Mouse (Mus musculus) gastrocnemius, postnatal 10 days (tissue): ENCODE data around the gene Calm1. TPM values are rescaled to one million over a fixed set of nuclear protein-coding genes. Genes with fewer than 3 reads are reported as not detected.
"Not testable (repeated sequence)": the region's sequence is repeated elsewhere in the genome, so short reads cannot be mapped to it uniquely, and the experiment has no call there.

Experiments used
- DNase-seq: peaks from one replicate; pipeline ENCODE4 v3.0.0; 2021; ENCODE audit warnings: mixed read lengths
- total RNA-seq, 2 experiments: library from RNA; stranded (reverse); gene quantifications; 2 replicates each; pipeline ENCODE4 v1.2.3; 2021

Calm1 gene
- total RNA-seq, 2 experiments from 2014 or later: 360 to 362 TPM

DNA sequence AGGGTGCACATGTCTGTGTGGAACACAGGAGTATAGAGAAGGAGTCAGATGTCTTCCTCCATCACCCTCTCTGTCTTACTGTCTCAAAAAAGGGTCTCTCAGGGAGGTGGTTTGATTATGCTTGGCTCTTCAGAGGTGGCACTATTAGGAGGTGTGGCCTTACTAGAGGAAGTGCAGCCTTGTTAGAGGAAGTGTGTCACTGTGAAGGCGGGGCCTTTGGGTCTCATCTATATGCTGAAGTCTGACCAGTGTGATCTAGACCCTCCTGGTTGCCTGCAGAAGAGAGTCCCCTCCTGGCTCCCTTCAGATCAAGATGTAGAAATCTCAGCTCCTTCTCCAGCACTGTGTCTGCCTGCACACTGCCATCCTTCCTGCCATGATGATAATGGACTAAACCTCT is 5.1 kb upstream of the Calm1 start:
- DNase-seq: no peak

DNA sequence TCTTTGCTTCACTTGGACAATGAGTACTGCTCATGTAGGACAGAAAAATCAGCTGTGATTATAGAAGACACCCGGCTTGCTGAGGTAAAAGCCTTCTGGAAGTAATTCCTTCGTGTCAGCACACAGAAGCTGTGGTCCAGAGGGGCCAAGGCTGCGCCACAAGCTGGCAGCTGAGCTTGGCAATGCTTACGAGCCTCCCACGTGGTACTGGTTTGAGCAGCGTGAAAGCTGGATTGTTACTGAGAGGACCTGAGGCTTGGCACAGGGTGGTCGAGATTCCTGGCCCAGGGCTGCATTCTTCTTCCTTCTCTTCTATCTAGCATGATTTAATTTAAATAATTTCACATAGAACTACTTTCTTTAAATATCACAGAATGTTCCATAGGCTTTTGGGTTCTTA is 2.4 kb upstream of the Calm1 start:
- peak; percentile 33 for DNase-seq

DNA sequence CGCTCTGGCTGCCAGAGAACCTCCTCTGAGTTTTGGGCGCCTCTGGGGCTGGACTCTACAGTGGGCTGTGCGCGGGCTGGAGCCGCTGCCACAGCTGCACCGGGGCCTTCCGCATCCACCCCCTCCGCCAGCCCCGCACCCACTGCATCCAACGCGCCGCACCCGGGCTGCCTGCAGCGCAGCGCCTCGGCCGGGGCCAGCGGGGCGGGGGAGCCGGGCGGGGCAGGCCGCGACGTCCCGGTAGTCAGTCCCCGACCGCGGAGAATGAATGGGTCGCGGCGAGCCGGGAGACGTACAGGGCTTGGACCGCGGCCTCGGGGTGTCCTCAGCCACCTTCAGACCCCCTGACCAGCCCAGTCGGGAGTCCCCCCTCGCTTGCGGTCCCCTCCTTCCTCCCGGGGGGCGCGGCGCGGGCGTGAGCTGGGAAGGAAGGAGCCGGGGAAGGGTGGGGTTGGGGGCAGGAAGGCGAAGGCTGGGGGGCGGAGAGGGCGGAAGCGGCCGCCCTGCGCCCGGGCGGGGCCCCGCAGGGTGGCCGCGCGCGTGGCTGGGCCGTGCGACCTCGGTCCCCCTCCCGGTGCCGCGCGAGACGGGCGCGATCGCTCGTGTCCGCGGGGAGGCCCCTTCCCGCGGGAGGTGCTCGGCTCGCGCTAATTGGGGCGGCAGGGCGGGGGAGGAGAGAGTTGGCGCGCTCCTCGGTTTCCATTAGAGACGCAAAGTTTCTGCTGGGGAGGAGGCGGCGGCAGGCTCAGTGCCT is 833 bp downstream of the Calm1 start:
- peak; percentile 67 for DNase-seq

DNA sequence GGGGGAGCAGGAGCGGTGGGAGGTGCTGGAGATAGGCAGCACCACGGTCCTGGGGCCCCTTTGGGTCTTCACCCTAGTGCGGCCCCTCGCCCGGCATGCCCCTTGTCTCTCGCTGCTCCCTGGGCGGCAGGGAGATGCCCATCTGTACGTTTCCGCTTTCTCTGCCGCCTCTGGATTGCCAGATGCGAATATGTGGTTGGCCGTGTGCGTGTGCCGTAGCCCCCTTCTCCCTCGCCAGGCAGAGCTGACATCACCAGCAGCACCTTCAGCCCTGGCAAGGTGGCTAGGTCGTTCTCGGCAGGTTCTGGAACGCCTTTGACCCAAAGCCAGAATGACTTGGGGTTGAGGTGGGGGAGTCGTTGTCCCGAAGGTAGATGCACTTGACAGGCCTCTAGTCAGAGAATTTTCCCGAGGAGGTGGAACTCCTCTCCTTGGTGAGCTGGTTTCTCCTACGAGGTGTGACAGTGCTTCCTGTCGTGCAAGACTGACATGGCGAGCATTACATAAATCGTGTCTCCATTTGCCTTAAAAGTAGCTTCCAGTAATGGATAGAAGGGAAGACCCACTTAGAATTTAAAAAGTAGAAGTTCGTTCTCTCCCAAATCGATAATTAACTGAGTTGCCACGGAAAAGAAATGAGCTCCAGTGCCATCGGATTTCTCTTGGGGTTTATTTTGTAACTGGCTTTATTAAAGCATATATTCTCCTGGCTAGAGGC is 1.6 kb downstream of the Calm1 start:
- DNase-seq: no peak

DNA sequence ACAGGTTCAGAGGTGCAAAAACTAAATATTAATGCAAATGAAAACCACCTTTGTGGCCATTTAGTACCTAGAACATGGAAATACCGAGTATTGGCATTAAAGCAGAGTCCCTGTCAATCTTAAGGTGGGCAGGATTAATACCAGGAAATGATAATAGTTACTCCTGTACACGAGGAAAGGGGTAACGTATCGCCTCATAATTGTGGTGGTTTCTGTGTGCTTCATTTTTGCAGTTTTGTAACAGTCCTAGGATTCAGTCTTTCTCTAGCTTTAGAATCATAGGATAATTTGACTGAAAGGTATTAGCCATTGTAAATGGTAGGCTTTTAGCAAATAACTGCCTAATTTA is 2.1 kb downstream of the Calm1 start:
- no peak for DNase-seq

DNA sequence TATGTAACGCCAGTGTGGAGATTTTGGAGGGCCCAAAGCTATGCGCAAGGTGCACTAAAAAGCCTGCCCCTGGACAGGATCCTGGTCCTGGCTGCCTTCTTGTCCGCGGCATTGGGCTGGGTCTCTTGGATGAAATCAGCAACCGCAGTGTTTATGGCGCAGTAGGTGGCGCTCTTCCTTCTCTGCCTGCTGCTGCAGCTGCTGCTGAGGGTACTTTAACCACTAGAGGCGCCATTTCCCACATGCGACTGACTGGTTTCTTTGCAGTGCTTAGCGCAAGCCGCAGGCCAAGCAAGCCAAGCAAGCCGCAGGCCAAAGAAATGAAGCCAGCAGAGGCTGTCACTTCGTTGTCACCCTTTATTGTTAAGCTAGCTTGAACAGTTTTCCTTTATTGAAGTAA is 2.6 kb downstream of the Calm1 start:
- peak; percentile 89 for DNase-seq

DNA sequence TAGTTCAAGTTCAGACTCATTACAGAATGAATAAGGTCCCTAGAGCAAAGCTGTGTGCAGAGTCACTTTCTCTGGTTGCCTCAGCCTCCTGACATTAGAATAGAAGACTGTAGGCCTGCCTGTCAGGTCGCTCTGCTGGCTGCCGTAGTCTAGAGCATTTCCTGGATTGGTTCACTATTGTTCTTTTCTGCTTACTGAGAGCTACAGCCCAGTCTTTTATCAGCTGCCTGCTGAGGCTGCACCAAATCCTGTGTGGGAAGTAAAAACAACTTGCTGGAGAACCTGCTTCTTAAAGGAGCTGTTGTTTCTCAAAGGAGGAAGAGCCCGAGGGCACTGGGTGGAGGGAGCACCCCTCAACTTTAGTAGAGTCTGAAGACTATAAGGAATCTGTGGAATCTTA is 4.5 kb downstream of the Calm1 start:
- no peak for DNase-seq

DNA sequence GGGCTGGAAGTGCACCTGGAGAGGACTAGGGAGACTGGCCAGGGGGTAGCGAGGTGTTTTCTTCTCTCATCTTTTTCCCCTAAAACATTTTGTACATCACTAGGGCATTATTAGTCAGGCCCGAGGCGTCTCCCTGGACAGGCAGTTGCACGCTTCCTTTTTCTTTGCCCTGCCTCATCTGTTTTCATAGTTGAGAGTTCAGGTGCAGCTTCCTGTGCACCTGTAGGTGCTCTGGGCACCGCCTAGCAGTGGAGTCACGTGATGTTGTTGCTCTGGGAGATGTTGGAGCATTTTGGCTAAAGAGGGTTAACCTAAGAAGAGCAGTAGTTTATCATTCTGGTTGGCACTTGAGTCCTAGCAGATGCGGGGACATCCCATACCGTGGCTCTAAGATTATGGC is 5.9 kb downstream of the Calm1 start:
- no peak for DNase-seq

DNA sequence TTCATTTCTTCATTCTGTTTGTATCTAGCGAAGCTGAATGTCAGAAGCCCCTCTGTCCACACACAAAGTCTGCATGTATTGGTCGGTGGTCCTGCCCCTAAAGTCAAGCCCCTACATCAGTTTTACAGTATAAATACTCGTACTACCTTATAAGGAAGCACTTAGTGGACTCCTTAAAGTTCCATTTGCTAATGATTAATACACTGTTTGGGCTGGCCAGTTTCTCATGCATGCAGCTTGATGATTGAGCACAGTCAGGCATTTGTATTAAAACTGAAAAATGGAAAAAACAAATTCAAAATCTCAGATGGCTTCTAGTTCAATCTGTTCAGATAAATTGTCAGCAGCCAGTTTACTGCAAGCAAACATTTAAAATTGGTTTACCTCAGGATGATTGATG is 7.3 kb downstream of the Calm1 start:
- DNase-seq: no peak

DNA sequence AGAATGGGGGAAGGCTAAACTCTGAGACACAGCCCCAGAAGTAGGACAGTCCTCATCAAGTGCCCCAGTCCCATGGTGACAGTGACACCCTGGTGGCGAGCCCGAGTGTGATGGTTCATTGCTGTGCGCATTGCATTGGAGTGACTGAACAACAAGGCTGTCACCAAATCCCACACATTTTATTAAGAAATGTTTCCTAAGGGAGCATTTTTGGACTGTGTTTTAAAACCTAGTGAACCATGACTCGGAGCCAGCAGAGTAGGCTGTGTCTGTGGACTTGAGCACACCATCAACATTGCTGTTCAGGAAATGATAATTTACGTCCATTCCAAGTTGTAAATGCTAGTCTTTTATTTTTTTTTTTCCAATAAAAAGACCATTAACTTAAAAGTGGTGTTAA is 7.7 kb downstream of the Calm1 start:
- no peak for DNase-seq

DNA sequence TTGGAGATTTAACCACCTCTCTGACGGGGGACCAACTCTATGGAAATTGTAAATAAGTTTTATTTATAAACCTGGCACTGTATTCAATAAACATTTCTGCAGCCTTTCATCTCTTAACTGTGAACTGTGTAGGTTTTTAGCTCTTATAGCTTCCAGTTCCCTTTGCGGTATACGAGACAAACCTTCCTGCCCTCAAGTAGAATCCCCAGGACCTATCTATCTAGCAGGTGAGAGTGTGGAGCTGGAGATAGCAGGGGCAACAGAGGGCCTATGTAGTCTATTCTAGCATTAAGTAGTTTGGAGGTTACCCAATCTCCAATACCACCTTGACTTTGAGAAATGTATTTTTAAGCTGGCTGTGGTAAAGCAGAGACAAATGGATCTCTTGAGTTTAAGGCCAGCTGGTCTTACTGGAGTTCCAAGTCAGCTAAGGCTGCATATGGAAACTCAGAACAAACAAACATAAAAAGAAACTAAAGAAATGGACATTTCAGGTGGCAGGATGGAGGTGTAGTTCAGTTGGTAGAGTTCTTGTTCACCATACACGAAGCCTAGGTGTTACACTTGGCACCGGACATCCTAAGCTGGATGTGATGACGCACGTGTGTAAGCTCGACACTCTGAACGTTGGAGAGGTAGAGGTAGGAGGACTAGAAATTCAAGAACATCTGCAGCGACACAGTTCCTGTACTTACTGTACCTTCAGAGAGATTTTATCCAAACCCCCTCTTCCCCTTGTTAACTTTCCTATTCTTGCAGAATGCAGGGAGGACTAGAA is 10.7 kb downstream of the Calm1 start:
- DNase-seq: no peak

DNA sequence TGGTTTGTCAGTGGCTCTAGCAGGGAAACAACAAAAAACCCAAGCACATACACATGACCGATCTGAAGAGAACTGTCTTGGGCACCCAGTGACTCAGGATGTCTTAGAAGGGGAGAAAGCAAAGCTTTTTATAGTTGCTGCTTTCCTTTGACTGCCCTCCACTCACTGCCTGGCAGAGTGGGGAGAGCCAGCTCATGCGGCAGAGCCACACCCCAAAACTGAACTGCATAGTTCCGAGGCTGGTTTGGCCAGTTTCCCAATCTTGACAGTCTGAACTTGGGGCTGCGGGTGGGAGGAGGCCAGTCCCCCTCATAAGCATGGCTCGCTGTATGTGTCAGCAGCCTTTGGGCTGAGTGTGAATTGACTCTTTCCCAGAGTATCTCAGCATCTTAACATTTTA is 11.7 kb downstream of the Calm1 start:
- no peak for DNase-seq

DNA sequence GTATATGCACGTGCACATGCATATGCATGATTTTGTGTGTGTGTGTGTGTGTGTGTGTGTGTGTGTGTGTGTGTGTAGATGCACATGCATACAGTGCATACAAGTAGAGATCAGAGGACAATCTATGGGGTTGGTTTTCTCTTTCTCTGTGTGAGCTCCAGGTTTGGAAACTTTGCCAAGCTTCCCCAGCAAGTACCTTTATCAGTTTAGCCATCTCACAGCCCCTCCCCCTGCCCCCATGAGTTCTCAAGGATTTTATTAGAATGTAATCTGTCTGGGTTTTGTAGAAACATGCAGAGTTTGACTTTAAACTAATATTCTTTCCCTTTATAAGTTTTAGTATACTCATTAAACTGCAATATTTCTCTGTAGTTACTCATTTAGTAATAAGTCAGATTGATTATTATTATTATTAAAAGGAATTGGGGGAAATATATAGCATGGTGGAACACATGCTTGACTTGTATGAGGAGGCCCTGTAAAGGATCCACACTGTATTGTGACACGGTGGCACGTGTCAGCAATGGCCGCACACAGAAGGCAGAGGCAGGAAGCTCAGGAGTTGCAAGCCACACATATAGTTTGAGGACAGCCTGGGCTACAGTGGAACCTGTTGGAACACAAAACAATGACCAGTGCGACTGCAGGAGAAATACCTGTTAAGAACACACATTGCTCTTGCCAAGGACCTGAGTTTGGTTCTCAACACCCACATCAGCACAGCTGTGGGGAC is 12.4 kb downstream of the Calm1 start:
- no peak for DNase-seq

DNA sequence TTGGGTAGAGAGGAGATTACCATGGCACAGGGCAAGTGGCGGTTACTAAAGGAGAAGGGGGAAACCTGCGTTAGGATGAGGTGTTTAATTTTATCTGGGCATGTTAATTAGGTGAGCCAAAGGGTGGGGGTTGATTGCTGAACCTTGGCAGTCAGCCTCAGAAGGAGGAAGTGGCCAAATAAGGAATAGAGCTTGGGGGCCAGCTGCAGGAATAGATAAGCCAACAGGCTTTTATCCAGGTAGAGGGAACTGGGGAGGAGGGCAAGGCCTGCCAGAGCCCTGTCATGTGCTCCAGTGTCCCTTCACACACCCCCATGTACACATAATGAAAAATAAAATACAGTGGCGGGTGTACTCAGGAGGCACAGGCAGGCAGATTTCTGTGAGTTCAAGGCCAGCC is 13.2 kb downstream of the Calm1 start:
- DNase-seq: no peak

DNA sequence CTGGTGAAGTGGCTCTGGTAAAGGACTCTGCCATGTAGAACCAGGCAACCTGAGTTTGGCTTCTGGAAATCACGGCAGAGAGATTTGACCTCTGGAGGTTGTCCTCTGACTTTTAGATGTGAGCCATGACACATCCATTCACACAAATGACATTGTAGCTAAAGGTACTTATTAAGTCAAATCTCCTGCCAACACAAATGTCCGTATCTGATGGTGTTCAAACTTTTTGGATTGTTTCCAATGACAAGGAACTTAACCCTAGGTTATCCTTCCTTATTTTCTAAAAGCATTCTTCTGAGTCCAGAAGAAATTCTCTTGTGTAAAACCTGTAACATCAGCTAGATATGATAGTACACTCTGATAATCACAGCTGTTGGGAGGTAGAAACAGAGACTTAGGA is 13.9 kb downstream of the Calm1 start:
- no peak for DNase-seq

DNA sequence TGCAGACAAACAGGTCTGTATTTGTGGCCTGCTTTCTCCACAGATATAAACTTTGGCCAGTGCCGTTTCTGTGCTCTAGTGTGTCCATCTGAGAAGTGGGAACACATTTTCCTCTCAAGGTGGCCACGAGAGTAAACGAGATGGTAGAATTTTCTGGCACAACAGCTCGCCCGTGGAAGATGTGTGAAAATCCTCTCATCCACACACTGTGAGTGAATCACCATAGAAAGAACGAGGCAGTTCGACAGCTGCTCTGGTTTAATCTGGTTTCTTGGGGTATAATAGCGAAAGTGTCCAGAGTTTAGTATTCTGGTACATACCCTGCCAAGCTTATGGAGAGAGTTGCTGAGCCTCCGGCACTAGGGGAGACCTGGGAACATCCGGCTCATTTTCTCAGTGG is 14.9 kb downstream of the Calm1 start:
- no peak for DNase-seq

DNA sequence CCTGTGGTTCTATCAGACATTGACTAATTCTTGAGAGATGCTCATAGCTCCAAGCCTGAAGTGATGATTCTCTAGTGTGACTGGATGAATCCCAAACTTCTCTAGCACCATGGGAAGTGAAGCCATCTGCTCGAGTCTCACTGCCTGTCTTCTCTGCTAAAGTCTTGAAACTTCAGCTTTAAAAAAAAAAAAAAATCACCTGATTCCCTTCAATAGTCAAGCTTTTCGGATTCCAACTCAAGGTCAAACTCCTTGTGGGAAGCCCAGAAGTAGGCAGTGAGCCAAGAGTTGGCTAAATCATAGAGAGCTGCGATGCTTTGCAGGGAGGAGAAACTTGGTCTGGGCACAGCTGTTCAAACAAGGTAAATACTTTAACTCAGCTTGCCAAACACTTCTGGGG is 15.5 kb downstream of the Calm1 start:
- no peak for DNase-seq

DNA sequence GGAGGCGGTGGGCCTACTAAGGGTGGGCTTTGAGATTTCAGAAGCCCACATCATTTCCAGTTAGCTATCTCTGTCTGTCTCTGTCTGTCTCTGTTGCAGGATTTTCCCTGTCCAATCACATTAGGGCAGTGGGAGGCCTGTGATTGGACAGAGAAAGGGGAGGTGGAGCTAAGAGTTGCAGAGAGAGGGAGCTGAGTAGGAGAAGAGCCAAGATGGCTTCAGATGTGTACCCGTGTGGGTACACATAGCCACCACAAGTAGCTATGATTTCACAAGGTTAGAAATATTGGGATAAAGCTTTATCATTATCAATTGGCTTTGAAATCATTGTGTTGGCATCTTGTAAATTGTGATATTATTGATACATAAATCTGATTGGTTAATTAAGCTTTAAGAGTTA is 17.9 kb downstream of the Calm1 start:
- DNase-seq: not testable (repeated sequence)

DNA sequence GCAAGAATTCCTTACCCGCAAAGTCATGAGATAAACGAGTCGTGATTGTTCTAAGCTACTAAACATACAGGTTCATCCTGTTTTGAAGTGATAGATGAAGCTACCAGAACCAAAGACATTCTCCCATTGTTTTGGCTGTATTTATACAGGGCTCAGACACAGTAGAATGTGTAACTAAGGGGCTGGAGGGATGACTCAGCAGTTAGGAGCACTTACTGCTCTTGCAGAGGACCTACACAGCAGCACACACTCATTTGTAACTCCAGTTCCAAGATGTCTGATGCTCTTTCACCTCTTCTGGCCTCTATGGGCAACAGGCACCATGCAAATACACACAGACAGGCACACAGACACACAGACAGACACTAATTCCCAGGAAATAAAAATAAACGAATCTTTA is 20.8 kb downstream of the Calm1 start:
- no peak for DNase-seq

DNA sequence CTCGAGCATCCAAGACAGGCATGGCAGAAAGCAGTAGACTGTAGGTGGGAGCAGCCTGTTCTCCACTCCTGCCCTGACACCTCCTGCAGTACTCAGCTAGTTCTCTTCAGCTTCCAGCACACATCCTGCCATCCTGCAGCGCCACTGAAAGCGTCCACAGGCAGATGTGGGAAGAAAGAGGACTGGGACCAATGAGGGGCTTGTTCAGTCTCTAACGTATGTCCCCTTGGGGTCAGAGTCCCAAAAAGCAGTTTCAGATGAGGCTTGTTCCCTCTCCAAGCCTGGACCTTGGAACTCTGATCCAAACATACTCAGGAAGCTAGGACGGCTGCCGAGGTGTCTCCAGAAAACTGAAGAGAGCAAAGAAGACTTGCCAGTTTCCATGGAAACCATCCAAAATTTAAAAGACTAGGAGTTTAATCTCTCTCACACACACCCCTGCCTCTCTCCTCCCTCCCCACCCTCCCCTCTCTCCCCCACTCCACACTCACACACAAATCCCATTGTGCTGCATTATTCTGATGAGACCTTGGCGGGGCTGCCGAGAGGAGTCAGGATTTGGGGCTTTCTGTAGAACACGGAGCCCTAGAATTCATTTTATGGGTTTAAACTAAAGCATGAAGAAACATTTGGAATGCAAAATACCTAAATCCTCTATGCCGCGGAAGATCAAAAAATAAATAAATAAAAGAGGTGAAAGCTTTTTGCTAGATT is 22.5 kb downstream of the Calm1 start:
- no peak for DNase-seq

DNA sequence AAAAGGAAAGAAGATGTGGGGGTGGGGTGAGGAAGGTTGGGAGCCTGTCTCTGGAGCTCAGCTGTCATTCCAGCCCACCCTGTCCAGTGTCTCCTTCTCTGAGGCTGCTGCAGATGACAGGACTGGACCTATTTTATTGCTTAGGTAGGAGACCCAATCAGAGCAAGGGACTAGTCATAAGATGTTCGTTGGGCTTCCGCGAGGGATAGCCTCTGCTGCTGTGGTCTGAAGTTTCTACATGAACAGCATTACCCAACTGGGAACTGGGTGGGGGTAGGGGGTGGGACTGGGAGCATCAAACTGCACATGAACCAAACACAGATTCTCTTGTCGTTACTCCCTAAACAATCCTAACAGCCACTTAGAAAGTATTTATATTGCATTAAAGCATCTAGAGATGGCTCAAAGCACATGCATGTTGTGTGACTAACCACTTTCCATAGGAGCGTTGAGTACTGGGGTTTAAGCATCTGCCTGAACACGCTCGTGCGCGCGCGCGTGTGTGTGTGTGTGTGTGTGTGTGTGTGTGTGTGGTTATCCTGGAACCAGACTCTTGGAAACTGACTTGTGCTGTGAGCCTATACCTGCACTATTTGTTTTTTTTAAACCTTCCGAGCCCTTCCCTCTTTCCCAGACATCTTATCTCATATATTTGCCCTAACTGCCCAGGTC is 23.2 kb downstream of the Calm1 start:
- DNase-seq: no peak

DNA sequence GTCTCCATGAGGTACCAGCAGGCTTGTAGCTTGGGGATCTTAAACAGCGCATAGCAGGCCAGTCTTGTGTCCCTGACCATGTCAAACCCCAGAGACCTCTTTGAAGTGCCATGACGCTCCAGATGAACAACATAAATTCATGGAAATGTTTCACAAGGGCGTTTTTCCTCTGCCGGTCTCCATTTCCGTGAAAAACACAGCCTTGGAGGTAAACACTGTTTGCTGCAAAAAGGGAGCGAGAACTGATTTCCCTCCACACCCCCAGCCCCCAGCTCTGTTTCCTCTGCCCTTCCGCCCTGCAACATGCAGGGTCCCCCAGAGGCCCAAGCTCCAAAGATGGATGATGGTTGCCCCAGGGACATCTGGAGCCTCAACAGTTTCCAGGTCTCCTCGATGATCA is 24.3 kb downstream of the Calm1 start:
- DNase-seq: no peak
